Mouse (Mus musculus) embryonic facial prominence, embryonic 10.5 days (tissue): ENCODE data around the gene Gm3646. TPM values are rescaled to one million over a fixed set of nuclear protein-coding genes. Genes with fewer than 3 reads are reported as not detected.

ENCODE experiments used
- polyA plus RNA-seq: library from polyadenylated mRNA; unstranded; fragments of >200 nt; fragmentation: Nextera tagmentation; extraction: Ambion mirVana; gene quantifications from 2 replicates; pipeline ENCODE4 v1.2.1, GENCODE M21; 2016

The Gm3646 gene
- polyA plus RNA-seq, 1 experiment from 2014 or later, result not detected

Other genes with a start within 250 kb of the Gm3646 start
- 23.1 and 23.4 TPM in 2 replicates for gene Rnf149, start 227.9 kb downstream of the Gm3646 start, polyA plus RNA-seq
- gene Creg2, start 153.9 kb downstream of the Gm3646 start, polyA plus RNA-seq, result 0.06 and 0.14 TPM in 2 replicates
- 0.43 and 0.56 TPM in 2 replicates for gene Rfx8, start 84.3 kb downstream of the Gm3646 start, polyA plus RNA-seq
- gene Map4k4, start 95.6 kb upstream of the Gm3646 start, polyA plus RNA-seq, result 37.6 and 41.4 TPM in 2 replicates